Mouse (Mus musculus): ENCODE results near the gene Wfdc21. TPM values are rescaled to one million over a fixed set of nuclear protein-coding genes. Genes with fewer than 3 reads are reported as not detected.

Wfdc21 gene
- polyA plus RNA-seq, 1 experiment, result not detected

DNA sequence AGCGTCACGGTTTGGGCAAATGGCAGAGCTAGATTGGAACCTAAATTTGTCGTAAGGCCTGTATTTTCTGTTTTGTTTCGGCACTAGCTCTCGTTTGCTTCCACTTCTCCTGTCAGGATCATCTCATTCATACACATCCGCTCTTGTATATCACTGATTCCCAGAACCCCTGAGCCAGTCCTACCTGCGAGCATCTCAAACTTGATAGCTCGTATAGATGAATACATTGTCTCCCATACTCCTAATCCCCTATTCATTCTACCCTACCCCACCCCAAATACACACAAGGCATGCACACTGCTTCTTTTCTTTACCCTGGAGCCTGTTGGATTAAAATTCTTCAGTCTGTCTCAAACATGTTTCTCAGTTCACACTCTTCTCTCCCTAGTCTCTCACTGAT lies 7.5 kb downstream of the Wfdc21 start:
- H3K4me2 ChIP-seq (ENCODE audit: low read depth), result peak overlapping the region; percentile 66
- H3K27me3 ChIP-seq (ENCODE audit: control insufficient read depth, insufficient read depth, insufficient read length), result no peaks in the 10 kb centered on the region
- H3K4me3 ChIP-seq, result peak overlapping the region; percentile 73
- H3K36me3 ChIP-seq (ENCODE audit: control insufficient read depth, insufficient read depth), result peaks cover 28% of the 10 kb centered on the region
- peaks cover 19% of the 10 kb centered on the region for H3K79me2 ChIP-seq (ENCODE audit: control insufficient read depth, insufficient read depth)
- peak overlapping the region; percentile 63 for H3ac ChIP-seq (ENCODE audit: control insufficient read depth, insufficient read length)
- no peak for TF ChIP-seq E2F4 (IDR thresholded peaks at IDR 0.05; ENCODE audit: insufficient read depth)
- no peak for TF ChIP-seq POLR2A (IDR thresholded peaks at IDR 0.05; ENCODE audit: insufficient read length, low read depth)
- no peak for TF ChIP-seq MYOG (IDR thresholded peaks at IDR 0.05; ENCODE audit: control insufficient read depth in 1 of 3, insufficient read depth in 1 of 3, insufficient read length in 2 of 3, low read depth in 2 of 3)
- no peak for TF ChIP-seq USF1 (IDR thresholded peaks at IDR 0.05; ENCODE audit: low read depth)
- TF ChIP-seq TCF12 (IDR thresholded peaks at IDR 0.05; ENCODE audit: insufficient read depth, poor library complexity, severe bottlenecking), result no peak

- TF ChIP-seq SRF (IDR thresholded peaks at IDR 0.05; ENCODE audit: control insufficient read depth, insufficient read length, low read depth) (no peak), MYOG (IDR thresholded peaks at IDR 0.05; ENCODE audit: control insufficient read depth in 1 of 3, insufficient read depth in 1 of 3, insufficient read length in 2 of 3, low read depth in 2 of 3) (no peak), CEBPB (IDR thresholded peaks at IDR 0.05; ENCODE audit: insufficient read depth, poor library complexity, severe bottlenecking) (no peak), REST (IDR thresholded peaks at IDR 0.05; ENCODE audit: insufficient read depth, insufficient read length) (no peak), E2F4 (IDR thresholded peaks at IDR 0.05; ENCODE audit: insufficient read depth) (no peak), TCF12 (IDR thresholded peaks at IDR 0.05; ENCODE audit: insufficient read depth, poor library complexity, severe bottlenecking) (no peak), USF1 (IDR thresholded peaks at IDR 0.05; ENCODE audit: low read depth) (no peak), MAX (IDR thresholded peaks at IDR 0.05; ENCODE audit: low read depth) (no peak), POLR2AphosphoS2 (IDR thresholded peaks at IDR 0.05; ENCODE audit: insufficient read length, low read depth) (no peak), MYOD1 (IDR thresholded peaks at IDR 0.05; ENCODE audit: control insufficient read depth in 1 of 3, insufficient read length in 2 of 3, low read depth in 2 of 3) (no peak), POLR2A (IDR thresholded peaks at IDR 0.05; ENCODE audit: insufficient read length, low read depth) (no peak), TCF3 (IDR thresholded peaks at IDR 0.05; ENCODE audit: insufficient read length, low read depth) (no peak)
- H3K4me3 ChIP-seq, result no peak overlapping the region
- H3K4me2 ChIP-seq (ENCODE audit: low read depth), result no peak overlapping the region
- H3K79me2 ChIP-seq (ENCODE audit: control insufficient read depth, insufficient read depth), result no peaks in the 10 kb centered on the region
- no peak overlapping the region for H3ac ChIP-seq (ENCODE audit: control insufficient read depth, insufficient read length)
- H3K27me3 ChIP-seq (ENCODE audit: control insufficient read depth, insufficient read depth, insufficient read length), result no peaks in the 10 kb centered on the region
- peaks cover 80% of the 10 kb centered on the region for H3K36me3 ChIP-seq (ENCODE audit: control insufficient read depth, insufficient read depth)
These were observed 20.6 kb downstream of the Wfdc21 start for GRCm38 (mm10) chr11:83767306-83767705.

- H3ac ChIP-seq (ENCODE audit: control insufficient read depth, insufficient read length), result no peak overlapping the region
- H3K4me2 ChIP-seq (ENCODE audit: low read depth), result no peak overlapping the region
- TF ChIP-seq E2F4 (IDR thresholded peaks at IDR 0.05; ENCODE audit: insufficient read depth) (no peak), MAX (IDR thresholded peaks at IDR 0.05; ENCODE audit: low read depth) (no peak), MYOG (IDR thresholded peaks at IDR 0.05; ENCODE audit: control insufficient read depth in 1 of 3, insufficient read depth in 1 of 3, insufficient read length in 2 of 3, low read depth in 2 of 3) (no peak), REST (IDR thresholded peaks at IDR 0.05; ENCODE audit: insufficient read depth, insufficient read length) (no peak), TCF3 (IDR thresholded peaks at IDR 0.05; ENCODE audit: insufficient read length, low read depth) (no peak), TCF12 (IDR thresholded peaks at IDR 0.05; ENCODE audit: insufficient read depth, poor library complexity, severe bottlenecking) (no peak)
- H3K36me3 ChIP-seq (ENCODE audit: control insufficient read depth, insufficient read depth), result peaks cover 66% of the 10 kb centered on the region
- no peaks in the 10 kb centered on the region for H3K27me3 ChIP-seq (ENCODE audit: control insufficient read depth, insufficient read depth, insufficient read length)
- no peaks in the 10 kb centered on the region for H3K79me2 ChIP-seq (ENCODE audit: control insufficient read depth, insufficient read depth)
- H3K4me3 ChIP-seq, result no peak overlapping the region
These were observed 22.2 kb downstream of the Wfdc21 start for GRCm38 (mm10) chr11:83768976-83769375.

DNA sequence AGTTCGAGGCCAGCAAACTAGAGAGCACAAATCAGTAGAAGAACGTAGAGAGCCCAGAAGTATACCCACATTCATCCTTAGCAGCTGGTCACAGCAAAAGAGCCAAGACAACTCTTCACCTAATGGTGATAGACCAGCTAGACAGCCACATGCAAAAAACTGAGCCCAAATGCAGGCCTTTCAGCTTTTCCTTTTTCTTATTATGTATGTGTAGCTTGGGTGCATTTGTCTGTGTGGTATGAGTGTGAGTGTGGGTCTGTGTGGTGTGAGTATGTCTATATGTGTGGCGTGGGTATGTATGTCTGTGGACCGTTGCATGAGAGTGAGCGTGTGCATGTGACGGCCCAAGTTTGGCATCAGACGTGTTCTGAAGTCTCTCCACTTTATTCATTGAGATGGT lies 24.3 kb downstream of the Wfdc21 start:
- TF ChIP-seq SRF (IDR thresholded peaks at IDR 0.05; ENCODE audit: control insufficient read depth, insufficient read length, low read depth), result no peak
- no peak for TF ChIP-seq CEBPB (IDR thresholded peaks at IDR 0.05; ENCODE audit: insufficient read depth, poor library complexity, severe bottlenecking)
- no peak for TF ChIP-seq POLR2A (IDR thresholded peaks at IDR 0.05; ENCODE audit: insufficient read length, low read depth)
- TF ChIP-seq MYOD1 (IDR thresholded peaks at IDR 0.05; ENCODE audit: control insufficient read depth in 1 of 3, insufficient read length in 2 of 3, low read depth in 2 of 3), result no peak
- TF ChIP-seq E2F4 (IDR thresholded peaks at IDR 0.05; ENCODE audit: insufficient read depth), result no peak
- TF ChIP-seq USF1 (IDR thresholded peaks at IDR 0.05; ENCODE audit: low read depth), result no peak
- no peak for TF ChIP-seq TCF3 (IDR thresholded peaks at IDR 0.05; ENCODE audit: insufficient read length, low read depth)
- no peak for TF ChIP-seq TCF12 (IDR thresholded peaks at IDR 0.05; ENCODE audit: insufficient read depth, poor library complexity, severe bottlenecking)
- TF ChIP-seq POLR2AphosphoS2 (IDR thresholded peaks at IDR 0.05; ENCODE audit: insufficient read length, low read depth), result no peak
- no peak for TF ChIP-seq MYOG (IDR thresholded peaks at IDR 0.05; ENCODE audit: control insufficient read depth in 1 of 3, insufficient read depth in 1 of 3, insufficient read length in 2 of 3, low read depth in 2 of 3)
- TF ChIP-seq MAX (IDR thresholded peaks at IDR 0.05; ENCODE audit: low read depth), result no peak
- no peak for TF ChIP-seq REST (IDR thresholded peaks at IDR 0.05; ENCODE audit: insufficient read depth, insufficient read length)
- Histone ChIP-seq H3K4me2 (ENCODE audit: low read depth) (no peak overlapping the region), H3K4me3 (no peak overlapping the region), H3K27me3 (ENCODE audit: control insufficient read depth, insufficient read depth, insufficient read length) (no peaks in the 10 kb centered on the region), H3K79me2 (ENCODE audit: control insufficient read depth, insufficient read depth) (no peaks in the 10 kb centered on the region), H3ac (ENCODE audit: control insufficient read depth, insufficient read length) (no peak overlapping the region), H3K36me3 (ENCODE audit: control insufficient read depth, insufficient read depth) (peaks cover 59% of the 10 kb centered on the region)

- H3K4me3 ChIP-seq, result no peak overlapping the region
- no peaks in the 10 kb centered on the region for H3K79me2 ChIP-seq (ENCODE audit: control insufficient read depth, insufficient read depth)
- H3ac ChIP-seq (ENCODE audit: control insufficient read depth, insufficient read length), result no peak overlapping the region
- no peaks in the 10 kb centered on the region for H3K27me3 ChIP-seq (ENCODE audit: control insufficient read depth, insufficient read depth, insufficient read length)
- H3K4me2 ChIP-seq (ENCODE audit: low read depth), result no peak overlapping the region
- H3K36me3 ChIP-seq (ENCODE audit: control insufficient read depth, insufficient read depth), result peaks cover 58% of the 10 kb centered on the region
- TF ChIP-seq TCF12 (IDR thresholded peaks at IDR 0.05; ENCODE audit: insufficient read depth, poor library complexity, severe bottlenecking), result no peak
- TF ChIP-seq POLR2A (IDR thresholded peaks at IDR 0.05; ENCODE audit: insufficient read length, low read depth), result no peak
- no peak for TF ChIP-seq POLR2AphosphoS2 (IDR thresholded peaks at IDR 0.05; ENCODE audit: insufficient read length, low read depth)
- no peak for TF ChIP-seq MYOD1 (IDR thresholded peaks at IDR 0.05; ENCODE audit: control insufficient read depth in 1 of 3, insufficient read length in 2 of 3, low read depth in 2 of 3)
These were observed 25.6 kb downstream of the Wfdc21 start for GRCm38 (mm10) chr11:83772341-83772740.
